Mouse (Mus musculus) cerebellum, adult (tissue): Measurements from ENCODE around the gene Dnajb13.

Experiments
- ATAC-seq: cut with Nextera tagmentation; 2 replicates; pipeline ENCODE4 v1.9.2; 2017; ENCODE audit warnings: mild to moderate bottlenecking, moderate library complexity, mixed read lengths; ENCODE audit not compliant: insufficient number of reproducible peaks, low FRiP score, low TSS enrichment

The Dnajb13 gene

GRCm38 (mm10) chr7:100514573-100514972 is at the start of gene Dnajb13:
TSS of gene Dnajb13 (minus strand) at chr7:100514960.
- no peak for ATAC-seq

GRCm38 (mm10) chr7:100561861-100562587 is 47.3 kb upstream of the Dnajb13 start:
- peak; percentile 40; the same call in 1 of the 2 replicates for ATAC-seq

- ATAC-seq = no peak
These were observed 44.6 kb upstream of the Dnajb13 start for GRCm38 (mm10) chr7:100559331-100559730.

- no peak for ATAC-seq
These were observed 42.5 kb upstream of the Dnajb13 start for GRCm38 (mm10) chr7:100557241-100557640.

GRCm38 (mm10) chr7:100555431-100555951 is 40.7 kb upstream of the Dnajb13 start:
- ATAC-seq = peak; percentile 52; the same call in 1 of the 2 replicates

- ATAC-seq = no peak
These were observed 40.2 kb upstream of the Dnajb13 start for GRCm38 (mm10) chr7:100554939-100555338.

- peak; percentile 78 for ATAC-seq
These were observed 35.7 kb upstream of the Dnajb13 start for GRCm38 (mm10) chr7:100550338-100551007.

- no peak for ATAC-seq
These were observed 35.0 kb upstream of the Dnajb13 start for GRCm38 (mm10) chr7:100549796-100550195.

GRCm38 (mm10) chr7:100547631-100548030 is 32.9 kb upstream of the Dnajb13 start:
- no peak for ATAC-seq

- no peak for ATAC-seq
These were observed 29.7 kb upstream of the Dnajb13 start for GRCm38 (mm10) chr7:100544437-100544836.

- no peak for ATAC-seq
These were observed 24.8 kb upstream of the Dnajb13 start for GRCm38 (mm10) chr7:100539516-100539915.

- ATAC-seq = no peak
These were observed 22.8 kb upstream of the Dnajb13 start for GRCm38 (mm10) chr7:100537519-100537902.

- ATAC-seq = peak; percentile 100
These were observed 22.2 kb upstream of the Dnajb13 start, which contains the start of gene Coa4 for GRCm38 (mm10) chr7:100536804-100537518. TSS of gene Coa4 (plus strand) at chr7:100537071.

- ATAC-seq = no peak
These were observed 21.1 kb upstream of the Dnajb13 start for GRCm38 (mm10) chr7:100535831-100536230.

- no peak for ATAC-seq
These were observed 19.5 kb upstream of the Dnajb13 start for GRCm38 (mm10) chr7:100534216-100534615.

- ATAC-seq = no peak
These were observed 18.7 kb upstream of the Dnajb13 start for GRCm38 (mm10) chr7:100533503-100533902.

GRCm38 (mm10) chr7:100530766-100531165 is 16.0 kb upstream of the Dnajb13 start:
- ATAC-seq = no peak

GRCm38 (mm10) chr7:100524669-100525068 is 9.9 kb upstream of the Dnajb13 start:
- no peak for ATAC-seq

- ATAC-seq = no peak
These were observed 7.5 kb upstream of the Dnajb13 start for GRCm38 (mm10) chr7:100522222-100522621.

- peak; percentile 26; the same call in 1 of the 2 replicates for ATAC-seq
These were observed 6.0 kb upstream of the Dnajb13 start for GRCm38 (mm10) chr7:100520663-100521285.
